Mouse (Mus musculus) ES-E14 (cell line): ENCODE measurements at regions not wholly inside any gene's neighbourhood (a gene's known extent, or its start where the extent isn't known, plus 50 kb on each side); places are given as distances from the start of the nearest gene placed in this dataset.

Source experiments
- CHD2 ChIP-seq: IDR thresholded peaks from 2 replicates; pipeline ENCODE4 v1.6.1; 2014; ENCODE audit warnings: mild to moderate bottlenecking, low read depth, low read length, inconsistent platforms
- HCFC1 ChIP-seq: IDR thresholded peaks from 2 replicates; pipeline ENCODE4 v1.6.1; 2012; ENCODE audit warnings: low read length, inconsistent platforms, borderline replicate concordance; ENCODE audit not compliant: insufficient read depth
- MAFK ChIP-seq: IDR thresholded peaks from 2 replicates; pipeline ENCODE4 v1.6.1; 2014; ENCODE audit warnings: mild to moderate bottlenecking, low read depth, low read length, inconsistent platforms; ENCODE audit not compliant: insufficient read depth
- ZC3H11A ChIP-seq: IDR thresholded peaks from 2 replicates; pipeline ENCODE4 v1.6.1; 2012; ENCODE audit warnings: low read depth, mild to moderate bottlenecking, inconsistent platforms, low read length, borderline replicate concordance
- ZNF384 ChIP-seq: IDR thresholded peaks from 2 replicates; pipeline ENCODE4 v1.6.1; 2012; ENCODE audit warnings: low read depth, low read length, inconsistent platforms

- no peak for TF ChIP-seq ZC3H11A
- TF ChIP-seq HCFC1 = no peak
- no peak for TF ChIP-seq CHD2
- no peak for TF ChIP-seq ZNF384
- no peak for TF ChIP-seq MAFK
These were observed 203.8 kb downstream of the Cdh26 start for GRCm38 (mm10) chr2:178634116-178634515.
